Mouse (Mus musculus) yolk sac, embryonic 10.5 days (tissue): Measurements from ENCODE around the gene Rnf214.

ENCODE experiments used
- DNase-seq: peaks from one replicate; pipeline ENCODE4 v3.0.0-alpha.2; 2017; ENCODE audit warnings: low spot score

The Rnf214 gene

DNA sequence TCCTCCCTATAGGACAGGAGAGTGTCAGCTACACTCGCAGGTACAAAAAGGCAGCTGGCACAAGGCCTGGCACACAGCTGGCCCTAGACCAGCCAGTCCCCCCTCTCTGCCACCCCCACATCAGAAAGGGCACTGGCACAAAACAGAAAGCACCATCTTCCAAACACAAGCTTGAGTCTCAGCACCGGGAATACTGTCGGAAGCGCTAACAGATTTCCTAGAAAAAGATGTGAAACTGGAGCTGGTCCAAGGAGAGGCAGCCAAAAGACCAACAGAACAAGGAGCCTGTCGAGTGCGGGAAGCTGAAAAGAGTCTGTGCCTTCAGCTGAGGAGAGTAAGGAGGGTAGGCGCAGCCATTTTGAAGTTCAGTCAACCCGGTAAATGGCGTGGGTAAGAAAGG is 91.6 kb downstream of the Rnf214 start:
- DNase-seq = no peak
